Mouse (Mus musculus): ENCODE measurements around the gene Syce1. TPM values are rescaled to one million over a fixed set of nuclear protein-coding genes. Genes with fewer than 3 reads are reported as not detected.
"Not testable (repeated sequence)": the region's sequence is repeated elsewhere in the genome, so short reads cannot be mapped to it uniquely, and the experiment has no call there.

Syce1 gene
- polyA plus RNA-seq, 1 experiment from 2014 or later = 0.15 TPM

DNA sequence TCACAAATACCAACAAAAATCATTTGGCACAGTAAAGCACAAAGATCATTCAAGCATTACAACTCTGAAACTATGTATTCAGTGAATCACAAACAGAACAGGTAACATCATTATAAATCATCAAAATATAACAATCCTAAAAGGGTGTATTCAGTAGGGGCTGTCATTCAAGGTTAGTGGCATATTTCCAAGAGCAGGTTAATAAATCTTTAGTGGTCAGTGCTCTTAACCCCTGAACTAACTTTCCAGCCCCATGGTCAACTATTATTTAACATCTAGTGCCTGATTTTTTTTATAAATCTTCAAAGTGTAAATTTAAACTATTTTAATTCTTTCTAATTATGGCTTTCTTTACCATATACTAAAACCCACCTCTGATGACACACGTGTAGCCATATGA lies 22.3 kb downstream of the Syce1 start:
- not testable (repeated sequence) for ATAC-seq (ENCODE audit: low FRiP score, low read depth); H3K9me3 ChIP-seq; H3K4me1 ChIP-seq; H3K4me2 ChIP-seq (replicated peaks); H3K4me3 ChIP-seq; H3K27me3 ChIP-seq; H3K27ac ChIP-seq (replicated peaks); H3K9ac ChIP-seq (replicated peaks); H3K36me3 ChIP-seq
- WGBS = 72% methylated on average over 1 of the region's 1 CpGs

DNA sequence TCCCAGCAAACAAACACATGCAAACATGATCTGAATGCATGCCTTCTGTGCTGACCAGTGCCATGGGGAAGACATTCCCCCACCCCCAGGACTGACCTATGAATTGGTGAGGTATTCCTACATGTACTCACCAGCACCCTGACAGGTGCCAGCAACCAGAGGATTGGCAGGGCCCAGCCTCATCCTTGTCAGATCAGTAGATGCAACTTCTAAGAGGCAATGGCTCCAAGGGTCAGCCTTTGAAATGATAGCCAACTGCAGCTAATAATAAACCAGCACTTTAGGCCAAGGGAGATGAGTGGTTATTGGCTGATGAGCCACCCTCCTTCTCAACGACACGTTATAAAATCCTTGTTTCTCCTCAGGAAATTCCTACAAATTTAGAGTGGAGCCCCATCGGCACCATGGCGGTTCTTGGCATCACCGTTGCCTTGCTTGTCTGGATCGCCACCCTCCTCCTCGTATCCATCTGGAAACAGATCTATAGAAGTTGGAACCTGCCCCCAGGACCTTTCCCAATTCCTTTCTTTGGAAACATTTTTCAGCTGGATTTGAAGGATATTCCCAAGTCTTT lies 24.1 kb downstream of the Syce1 start, which contains the start of gene Cyp2e1:
Cyp2e1 (plus strand) TSS at position 293 of the 574 bp plus-strand sequence.
- no peak within 1 kb of the TSS for H3K27ac ChIP-seq (replicated peaks)
- WGBS = 93% methylated on average over 7 of the region's 7 CpGs
- no peak within 1 kb of the TSS for H3K4me2 ChIP-seq (replicated peaks)
- H3K4me1 ChIP-seq = no peaks in the 10 kb centered on the region
- no peak within 1 kb of the TSS for H3K9ac ChIP-seq (replicated peaks)
- H3K36me3 ChIP-seq = no peaks in the 10 kb centered on the region
- no peaks in the 10 kb centered on the region for H3K27me3 ChIP-seq
- H3K9me3 ChIP-seq = no peaks in the 10 kb centered on the region
- no peak within 1 kb of the TSS for H3K4me3 ChIP-seq
- no peak for ATAC-seq (ENCODE audit: low FRiP score, low read depth)

DNA sequence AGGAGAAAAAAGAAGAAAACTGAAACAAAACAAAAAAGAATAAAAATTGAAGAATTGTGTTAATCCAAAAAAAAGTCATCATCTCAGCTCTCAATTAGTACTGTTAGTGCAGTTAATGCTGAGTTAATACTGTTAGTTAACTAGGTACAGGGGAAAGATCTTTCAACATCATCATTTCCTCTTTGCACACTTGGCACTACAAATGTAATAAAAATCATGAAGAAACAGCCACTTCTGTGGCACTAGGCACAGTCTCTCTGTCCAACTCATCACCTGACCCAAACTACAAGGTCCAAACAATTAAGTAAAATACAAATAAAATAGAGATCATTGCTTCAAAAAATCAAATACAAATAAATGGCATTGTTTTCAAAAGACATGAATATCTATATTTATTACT lies 27.0 kb downstream of the Syce1 start:
- H3K27me3 ChIP-seq = no peaks in the 10 kb centered on the region
- H3K4me2 ChIP-seq (replicated peaks) = no peak overlapping the region
- H3K9me3 ChIP-seq = no peaks in the 10 kb centered on the region
- no peak overlapping the region for H3K9ac ChIP-seq (replicated peaks)
- ATAC-seq (ENCODE audit: low FRiP score, low read depth) = no peak
- no peaks in the 10 kb centered on the region for H3K4me1 ChIP-seq
- H3K27ac ChIP-seq (replicated peaks) = no peak overlapping the region
- no peaks in the 10 kb centered on the region for H3K36me3 ChIP-seq
- no peak overlapping the region for H3K4me3 ChIP-seq

- no peak for ATAC-seq (ENCODE audit: low FRiP score, low read depth)
- H3K9me3 ChIP-seq = 0 out of 2 replicates have a peak, but pooled peaks cover 5% of the 10 kb centered on the region
- WGBS = 83% methylated on average over 4 of the region's 4 CpGs
- no peak overlapping the region for H3K4me3 ChIP-seq
- H3K9ac ChIP-seq (replicated peaks) = no peak overlapping the region
- H3K4me2 ChIP-seq (replicated peaks) = no peak overlapping the region
- no peaks in the 10 kb centered on the region for H3K27me3 ChIP-seq
- H3K4me1 ChIP-seq = no peaks in the 10 kb centered on the region
- H3K36me3 ChIP-seq = no peaks in the 10 kb centered on the region
- H3K27ac ChIP-seq (replicated peaks) = no peak overlapping the region
Observed at GRCm38 (mm10) chr7:140756151-140756854, 31.3 kb downstream of the Syce1 start.

- no peak overlapping the region for H3K9ac ChIP-seq (replicated peaks)
- H3K4me3 ChIP-seq = no peak overlapping the region
- 0 out of 2 replicates have a peak, but pooled peaks cover 5% of the 10 kb centered on the region for H3K9me3 ChIP-seq
- H3K4me2 ChIP-seq (replicated peaks) = no peak overlapping the region
- no peaks in the 10 kb centered on the region for H3K36me3 ChIP-seq
- H3K27me3 ChIP-seq = no peaks in the 10 kb centered on the region
- ATAC-seq (ENCODE audit: low FRiP score, low read depth) = no peak
- no peaks in the 10 kb centered on the region for H3K4me1 ChIP-seq
- no peak overlapping the region for H3K27ac ChIP-seq (replicated peaks)
Observed at GRCm38 (mm10) chr7:140754556-140754955, 33.1 kb downstream of the Syce1 start.

DNA sequence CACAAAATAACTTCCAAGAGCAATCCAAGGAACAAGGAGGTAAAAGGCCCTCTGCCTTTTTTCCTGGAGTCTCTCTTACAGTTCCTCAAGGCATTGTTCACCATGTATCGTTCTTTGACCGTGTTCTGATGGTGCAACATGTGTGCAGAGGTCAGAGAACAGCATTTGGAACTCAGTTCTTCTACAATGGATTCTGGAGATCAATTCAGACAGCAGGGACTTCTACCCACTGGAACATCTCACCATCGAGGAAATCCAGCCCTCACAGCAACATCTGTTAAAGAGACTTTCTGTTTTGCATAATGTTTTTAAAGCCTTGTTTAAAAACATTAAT lies 38.9 kb downstream of the Syce1 start:
- no peak for ATAC-seq (ENCODE audit: low FRiP score, low read depth)
- 84% methylated on average over 3 of the region's 3 CpGs for WGBS
- Histone ChIP-seq H3K27me3 (no peaks in the 10 kb centered on the region), H3K4me3 (no peak overlapping the region), H3K9me3 (no peaks in the 10 kb centered on the region), H3K27ac (replicated peaks) (no peak overlapping the region), H3K4me1 (no peaks in the 10 kb centered on the region), H3K9ac (replicated peaks) (no peak overlapping the region), H3K36me3 (no peaks in the 10 kb centered on the region), H3K4me2 (replicated peaks) (no peak overlapping the region)

- Histone ChIP-seq H3K27ac (replicated peaks) (no peak overlapping the region), H3K4me2 (replicated peaks) (no peak overlapping the region), H3K9me3 (no peaks in the 10 kb centered on the region), H3K27me3 (no peaks in the 10 kb centered on the region), H3K36me3 (no peaks in the 10 kb centered on the region), H3K9ac (replicated peaks) (no peak overlapping the region), H3K4me1 (no peaks in the 10 kb centered on the region), H3K4me3 (no peak overlapping the region)
- no peak for ATAC-seq (ENCODE audit: low FRiP score, low read depth)
- WGBS = 90% methylated on average over 6 of the region's 6 CpGs
Observed at GRCm38 (mm10) chr7:140748116-140748826, 39.4 kb downstream of the Syce1 start.

DNA sequence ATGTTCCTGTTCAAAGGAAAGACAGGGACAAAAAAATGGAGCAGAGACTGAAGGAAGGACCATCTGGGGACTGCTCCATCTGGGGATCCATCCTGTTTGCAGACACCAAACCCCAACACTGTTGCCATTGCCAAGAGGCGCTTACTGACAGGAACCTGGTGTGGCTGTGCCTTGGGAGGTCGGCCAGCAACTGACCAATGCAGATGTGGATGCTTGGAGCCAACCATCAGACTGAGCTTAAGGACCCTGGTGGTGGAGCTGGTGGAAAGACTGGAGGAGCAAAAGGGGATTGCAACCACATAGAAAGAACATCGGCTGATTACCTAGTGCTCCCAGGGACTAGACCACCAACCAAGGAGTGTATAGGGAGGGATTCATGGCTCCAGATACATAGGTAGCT lies 40.2 kb downstream of the Syce1 start:
- Histone ChIP-seq H3K27ac (replicated peaks) (no peak overlapping the region), H3K4me2 (replicated peaks) (no peak overlapping the region), H3K9ac (replicated peaks) (no peak overlapping the region), H3K4me1 (no peaks in the 10 kb centered on the region), H3K9me3 (no peaks in the 10 kb centered on the region), H3K27me3 (no peaks in the 10 kb centered on the region), H3K4me3 (no peak overlapping the region), H3K36me3 (no peaks in the 10 kb centered on the region)
- WGBS = 89% methylated on average over 3 of the region's 3 CpGs
- no peak for ATAC-seq (ENCODE audit: low FRiP score, low read depth)

DNA sequence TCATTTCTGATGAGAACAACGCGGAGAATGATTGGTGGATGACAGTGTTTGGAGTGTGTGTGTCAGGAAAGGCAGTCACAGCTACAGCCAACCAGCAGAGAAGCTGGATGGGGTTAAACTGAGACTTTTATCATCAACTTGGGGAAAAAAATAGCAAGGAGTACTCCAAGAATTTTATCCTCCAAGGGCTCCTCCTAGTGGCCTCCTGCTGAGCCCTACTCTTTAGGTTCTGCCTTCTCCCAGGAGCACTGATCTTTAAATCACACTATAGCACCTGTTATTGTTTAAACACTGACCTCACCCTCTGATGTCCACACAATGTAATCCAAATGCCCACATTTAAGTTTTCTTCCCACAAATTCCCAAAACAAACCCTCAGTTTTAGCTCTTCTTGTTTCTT lies 54.5 kb downstream of the Syce1 start:
- no peak for ATAC-seq (ENCODE audit: low FRiP score, low read depth)
- H3K4me1 ChIP-seq = no peaks in the 10 kb centered on the region
- H3K4me2 ChIP-seq (replicated peaks) = no peak overlapping the region
- WGBS = 76% methylated on average over 2 of the region's 2 CpGs
- no peak overlapping the region for H3K4me3 ChIP-seq
- no peaks in the 10 kb centered on the region for H3K27me3 ChIP-seq
- H3K36me3 ChIP-seq = no peaks in the 10 kb centered on the region
- no peak overlapping the region for H3K27ac ChIP-seq (replicated peaks)
- H3K9ac ChIP-seq (replicated peaks) = no peak overlapping the region
- 0 out of 2 replicates have a peak, but pooled peaks cover 2% of the 10 kb centered on the region for H3K9me3 ChIP-seq

Other genes with a start within 250 kb of the Syce1 start
- not detected in 2 replicates for gene Olfr538, start 220.0 kb downstream of the Syce1 start, polyA plus RNA-seq (2016; fragmentation: Nextera tagmentation; extraction: Ambion mirVana)
- gene Olfr46, start 186.6 kb downstream of the Syce1 start, polyA plus RNA-seq (2016; fragmentation: Nextera tagmentation; extraction: Ambion mirVana) = 0.03 TPM in 1 of 2 replicates, not detected in the other
- not detected in 2 replicates for gene Olfr61, start 158.9 kb downstream of the Syce1 start, polyA plus RNA-seq (2016; fragmentation: Nextera tagmentation; extraction: Ambion mirVana)
- gene Olfr53, start 141.4 kb downstream of the Syce1 start, polyA plus RNA-seq (2016; fragmentation: Nextera tagmentation; extraction: Ambion mirVana) = not detected in 2 replicates
- not detected in 2 replicates for gene Olfr539, start 127.9 kb downstream of the Syce1 start, polyA plus RNA-seq (2016; fragmentation: Nextera tagmentation; extraction: Ambion mirVana)
- not detected in 2 replicates for gene Olfr45, start 105.9 kb downstream of the Syce1 start, polyA plus RNA-seq (2016; fragmentation: Nextera tagmentation; extraction: Ambion mirVana)
- gene Olfr541, start 90.6 kb downstream of the Syce1 start, polyA plus RNA-seq (2016; fragmentation: Nextera tagmentation; extraction: Ambion mirVana) = not detected in 2 replicates
- not detected in 2 replicates for gene Cyp2e1, start 24.1 kb downstream of the Syce1 start, polyA plus RNA-seq (2016; fragmentation: Nextera tagmentation; extraction: Ambion mirVana)
- 8.5 and 10.1 TPM in 2 replicates for gene Zfp941, start 34.3 kb upstream of the Syce1 start, polyA plus RNA-seq (2016; fragmentation: Nextera tagmentation; extraction: Ambion mirVana)
- 0.29 TPM in 1 of 2 replicates, not detected in the other for gene Urah, start 47.2 kb upstream of the Syce1 start, polyA plus RNA-seq (2016; fragmentation: Nextera tagmentation; extraction: Ambion mirVana)
- gene Scgb1c1, start 57.7 kb upstream of the Syce1 start, polyA plus RNA-seq (2016; fragmentation: Nextera tagmentation; extraction: Ambion mirVana) = not detected in 2 replicates
- not detected in 2 replicates for gene Odf3, start 60.0 kb upstream of the Syce1 start, polyA plus RNA-seq (2016; fragmentation: Nextera tagmentation; extraction: Ambion mirVana)
- gene Gm45785, start 68.5 kb upstream of the Syce1 start, polyA plus RNA-seq (2016; fragmentation: Nextera tagmentation; extraction: Ambion mirVana) = 0.20 TPM in 1 of 2 replicates, not detected in the other
- gene Ric8a, start 69.1 kb upstream of the Syce1 start, polyA plus RNA-seq (2016; fragmentation: Nextera tagmentation; extraction: Ambion mirVana) = 69.2 and 78.3 TPM in 2 replicates
- gene Bet1l, start 69.7 kb upstream of the Syce1 start, polyA plus RNA-seq (2016; fragmentation: Nextera tagmentation; extraction: Ambion mirVana) = 30.9 and 33.2 TPM in 2 replicates
- 279 and 300 TPM in 2 replicates for gene Psmd13, start 94.1 kb upstream of the Syce1 start, polyA plus RNA-seq (2016; fragmentation: Nextera tagmentation; extraction: Ambion mirVana)
- gene Sirt3, start 94.5 kb upstream of the Syce1 start, polyA plus RNA-seq (2016; fragmentation: Nextera tagmentation; extraction: Ambion mirVana) = 27.4 and 28.9 TPM in 2 replicates
- gene Cox8b, start 112.6 kb upstream of the Syce1 start, polyA plus RNA-seq (2016; fragmentation: Nextera tagmentation; extraction: Ambion mirVana) = not detected in 2 replicates
- gene Nlrp6, start 133.1 kb upstream of the Syce1 start, polyA plus RNA-seq (2016; fragmentation: Nextera tagmentation; extraction: Ambion mirVana) = 0.08 and 0.18 TPM in 2 replicates
- gene Pgghg, start 153.5 kb upstream of the Syce1 start, polyA plus RNA-seq (2016; fragmentation: Nextera tagmentation; extraction: Ambion mirVana) = 13.1 and 14.9 TPM in 2 replicates
- 0.93 and 0.94 TPM in 2 replicates for gene Ifitm5, start 162.4 kb upstream of the Syce1 start, polyA plus RNA-seq (2016; fragmentation: Nextera tagmentation; extraction: Ambion mirVana)
- gene Gm45717, start 168.1 kb upstream of the Syce1 start, polyA plus RNA-seq (2016; fragmentation: Nextera tagmentation; extraction: Ambion mirVana) = not detected in 2 replicates
- 175 and 198 TPM in 2 replicates for gene Ifitm2, start 168.1 kb upstream of the Syce1 start, polyA plus RNA-seq (2016; fragmentation: Nextera tagmentation; extraction: Ambion mirVana)
- 7.8 and 10.3 TPM in 2 replicates for gene Ifitm1, start 179.4 kb upstream of the Syce1 start, polyA plus RNA-seq (2016; fragmentation: Nextera tagmentation; extraction: Ambion mirVana)
- gene Ifitm3, start 222.9 kb upstream of the Syce1 start, polyA plus RNA-seq (2016; fragmentation: Nextera tagmentation; extraction: Ambion mirVana) = 16.2 and 17.9 TPM in 2 replicates
- gene Ifitm6, start 230.1 kb upstream of the Syce1 start, polyA plus RNA-seq (2016; fragmentation: Nextera tagmentation; extraction: Ambion mirVana) = 0.29 TPM in 1 of 2 replicates, not detected in the other
- gene Gm17387, start 241.3 kb upstream of the Syce1 start, polyA plus RNA-seq (2016; fragmentation: Nextera tagmentation; extraction: Ambion mirVana) = not detected in 2 replicates

Measured in midbrain, embryonic 12.5 days (tissue).